Mouse (Mus musculus) mouse embryonic stem cell (cell line): ENCODE results near the gene Nudt21.

Experiments
- in situ Hi-C, 2 experiments: fragments of 300-500 bp; cut with MboI; formaldehyde crosslinking; loops; 1 replicate in 1 of 2; 3 replicates in 1 of 2; pipeline ENCODE4 v1.14.3; 2019 to 2020; ENCODE audit warnings: low sequenced_read_pairs in 2 of 2, low pct_unique_long_range_greater_than_20kb in 1 of 2, mixed read lengths in 1 of 2; ENCODE audit not compliant: unreplicated experiment in 1 of 2

Nudt21 gene

GRCm38 (mm10) chr8:94010101-94010705 lies 26.6 kb downstream of the Nudt21 start:
- in situ Hi-C loops: no loop called here

- in situ Hi-C loops: no loop called here
These were observed 27.5 kb downstream of the Nudt21 start for GRCm38 (mm10) chr8:94009243-94009845.

GRCm38 (mm10) chr8:94004139-94004538 lies 32.7 kb downstream of the Nudt21 start:
- in situ Hi-C loops: no loop called here

GRCm38 (mm10) chr8:93998961-93999360 lies 37.9 kb downstream of the Nudt21 start:
- in situ Hi-C loops: no loop called here

- in situ Hi-C loops: no loop called here
These were observed 47.1 kb downstream of the Nudt21 start for GRCm38 (mm10) chr8:93989739-93990138.

- in situ Hi-C loops: no loop called here
These were observed 52.1 kb downstream of the Nudt21 start for GRCm38 (mm10) chr8:93984731-93985130.

GRCm38 (mm10) chr8:93983827-93984226 lies 53.0 kb downstream of the Nudt21 start:
- in situ Hi-C loops: no loop called here

GRCm38 (mm10) chr8:93981679-93982215 lies 55.1 kb downstream of the Nudt21 start:
- in situ Hi-C loops: no loop called here

- in situ Hi-C loops: no loop called here
These were observed 56.7 kb downstream of the Nudt21 start for GRCm38 (mm10) chr8:93980141-93980540.

- in situ Hi-C loops: no loop called here
These were observed 60.2 kb downstream of the Nudt21 start for GRCm38 (mm10) chr8:93976446-93977211.

- in situ Hi-C loops: no loop called here
These were observed 61.5 kb downstream of the Nudt21 start for GRCm38 (mm10) chr8:93975358-93975757.

- in situ Hi-C loops: no loop called here
These were observed 62.1 kb downstream of the Nudt21 start for GRCm38 (mm10) chr8:93974602-93975186.

- in situ Hi-C loops: no loop called here
These were observed 62.9 kb downstream of the Nudt21 start for GRCm38 (mm10) chr8:93973831-93974375.

GRCm38 (mm10) chr8:93972971-93973734 lies 63.7 kb downstream of the Nudt21 start:
- in situ Hi-C loops: no loop called here

- in situ Hi-C loops: no loop called here
These were observed 64.6 kb downstream of the Nudt21 start for GRCm38 (mm10) chr8:93972211-93972610.

GRCm38 (mm10) chr8:93971451-93971850 lies 65.4 kb downstream of the Nudt21 start:
- in situ Hi-C loops: no loop called here

GRCm38 (mm10) chr8:93969626-93970340 lies 67.0 kb downstream of the Nudt21 start:
- in situ Hi-C loops: no loop called here

- in situ Hi-C loops: no loop called here
These were observed 68.5 kb downstream of the Nudt21 start for GRCm38 (mm10) chr8:93968293-93968692.
